Mouse (Mus musculus) brain, adult 2 months (tissue): ENCODE results near the gene Nepro.
A peak's percentile ranks its signal among the peaks of the same experiment; 100 is the strongest.

ENCODE experiments used
- DNase-seq: peaks from one replicate; pipeline ENCODE4 v3.0.0; 2011; ENCODE audit warnings: low read depth, low spot score

The Nepro gene

DNA sequence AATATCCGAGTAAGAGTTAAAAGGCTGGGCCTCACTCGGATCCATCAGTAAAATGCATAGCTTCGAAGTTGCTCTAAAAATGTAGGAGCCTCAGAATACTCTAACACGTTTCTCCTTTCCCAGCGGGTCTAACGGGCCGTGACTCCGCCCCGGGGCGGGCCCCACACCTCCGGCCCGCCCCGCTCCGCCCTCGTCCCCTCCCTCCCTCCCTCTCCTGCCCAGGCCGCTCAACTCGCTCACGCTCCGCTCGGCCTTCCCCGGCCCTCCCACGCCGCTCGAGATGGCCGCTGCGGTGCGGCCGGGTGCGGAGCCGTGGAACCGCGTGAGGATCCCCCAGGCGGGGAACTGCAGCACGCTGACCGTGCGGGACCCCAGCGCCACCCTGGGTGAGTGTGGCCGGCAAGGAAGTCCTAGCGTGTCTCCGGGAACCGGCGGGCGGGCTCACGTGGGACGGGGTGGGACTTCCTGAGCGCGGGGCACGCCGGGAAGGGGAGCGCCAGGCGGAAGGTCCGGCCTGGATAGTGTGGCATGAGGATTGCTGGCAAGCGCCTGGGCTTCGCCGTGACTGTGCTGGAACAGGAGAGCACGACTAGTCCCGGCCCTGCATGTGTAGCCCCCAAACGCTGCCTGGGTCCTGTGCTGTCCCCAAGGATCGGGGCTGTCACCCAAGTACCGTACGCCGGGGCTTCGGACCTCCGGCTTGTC is at the start of gene Nepro:
TSS of gene Nepro (plus strand) at position 219 of the 705 bp plus-strand sequence.
- peak; percentile 96 for DNase-seq

DNA sequence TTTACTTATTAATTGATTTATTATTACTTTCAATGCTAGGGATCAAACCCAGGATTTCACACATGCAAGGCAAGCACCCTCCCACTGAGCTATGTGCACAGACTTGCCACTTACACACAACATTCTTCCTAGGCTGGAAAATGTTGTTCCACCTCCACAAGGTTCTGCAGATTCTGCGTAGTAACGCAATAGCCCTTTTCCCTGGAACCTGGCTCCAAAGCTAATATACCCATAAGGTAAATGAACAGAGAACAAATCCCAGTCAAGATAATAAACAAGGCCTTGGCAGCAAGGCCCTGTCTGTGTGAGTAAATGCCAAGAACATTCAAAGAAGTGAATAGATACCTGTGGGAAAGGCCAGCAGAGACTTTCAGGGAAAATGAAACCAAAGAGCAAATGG is 47.7 kb upstream of the Nepro start:
- no peak for DNase-seq

DNA sequence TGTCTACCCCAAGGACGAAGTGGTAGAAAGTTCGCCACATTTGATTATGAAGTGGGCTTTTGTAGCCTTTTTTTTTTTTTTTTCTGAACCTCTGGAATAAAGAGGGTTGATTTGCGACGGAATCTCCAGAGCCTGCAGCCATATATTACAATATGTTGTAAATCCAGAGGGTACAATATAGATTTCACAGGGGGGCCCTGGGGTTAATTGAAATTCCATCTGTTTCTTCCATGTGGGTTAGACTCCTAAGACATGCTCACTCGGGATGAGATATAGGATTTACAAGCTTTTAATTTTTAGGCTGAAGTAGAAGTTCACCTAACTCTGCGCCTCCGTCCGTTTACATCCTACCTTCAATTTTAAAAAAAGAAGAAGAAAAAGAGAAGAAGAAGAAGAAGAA is 45.0 kb upstream of the Nepro start:
- no peak for DNase-seq

DNA sequence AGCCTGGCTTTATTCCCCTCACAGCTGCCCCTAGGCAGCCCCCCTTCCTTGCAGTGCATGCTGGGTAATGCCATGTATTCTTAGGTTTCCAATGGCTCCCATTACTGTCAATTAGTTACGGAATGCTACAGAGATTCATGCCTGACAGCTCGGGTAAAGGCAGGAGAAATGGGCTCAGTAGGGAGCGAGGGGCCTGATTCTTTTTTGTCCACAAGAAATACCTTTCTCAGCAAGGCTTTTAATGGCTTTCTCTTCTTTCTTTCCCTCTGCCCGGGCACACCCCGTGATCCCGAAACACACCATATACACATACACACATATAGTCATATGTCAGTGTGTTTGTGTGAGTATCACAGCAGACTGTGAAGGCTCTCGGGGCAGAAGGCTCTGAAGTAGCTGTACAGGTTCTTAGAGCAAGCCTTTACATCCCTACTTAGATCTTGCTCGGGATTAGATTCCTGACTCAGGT is 44.6 kb upstream of the Nepro start:
- DNase-seq = no peak

DNA sequence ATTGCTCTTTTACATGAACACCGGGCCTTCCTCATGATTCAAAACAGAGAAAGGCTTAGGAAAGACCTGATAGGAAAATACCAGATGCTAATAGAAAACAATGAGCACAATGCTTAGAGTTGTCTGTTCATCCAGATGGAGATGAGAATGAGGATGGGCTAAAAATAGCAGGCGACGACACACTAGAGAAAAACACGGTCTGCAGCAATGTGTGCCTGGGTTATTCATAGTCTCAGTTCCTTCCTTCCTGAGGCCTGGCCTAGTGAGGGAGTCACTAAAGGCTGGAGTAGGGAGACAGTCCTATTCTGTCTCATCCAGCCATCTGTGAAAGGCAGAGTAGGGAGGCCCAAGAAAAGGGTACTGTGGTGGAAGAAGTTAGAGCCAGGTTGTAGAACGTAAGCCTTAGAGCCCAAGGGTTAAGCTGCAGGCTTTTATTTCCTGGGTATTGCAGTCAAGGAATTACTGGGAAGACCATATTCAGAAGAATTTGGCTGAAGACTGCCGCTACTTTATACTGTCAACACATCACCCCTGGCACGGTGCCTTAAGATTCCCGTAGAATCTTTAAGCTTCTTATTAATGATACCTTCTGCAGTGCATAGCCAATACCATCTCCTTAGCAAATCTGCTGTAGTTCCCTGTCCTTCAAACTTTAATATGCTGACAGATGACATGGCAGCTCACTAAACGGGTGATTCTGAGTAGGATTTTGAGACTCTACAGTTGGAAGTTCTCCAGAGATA is 43.2 kb upstream of the Nepro start:
- peak; percentile 86 for DNase-seq

DNA sequence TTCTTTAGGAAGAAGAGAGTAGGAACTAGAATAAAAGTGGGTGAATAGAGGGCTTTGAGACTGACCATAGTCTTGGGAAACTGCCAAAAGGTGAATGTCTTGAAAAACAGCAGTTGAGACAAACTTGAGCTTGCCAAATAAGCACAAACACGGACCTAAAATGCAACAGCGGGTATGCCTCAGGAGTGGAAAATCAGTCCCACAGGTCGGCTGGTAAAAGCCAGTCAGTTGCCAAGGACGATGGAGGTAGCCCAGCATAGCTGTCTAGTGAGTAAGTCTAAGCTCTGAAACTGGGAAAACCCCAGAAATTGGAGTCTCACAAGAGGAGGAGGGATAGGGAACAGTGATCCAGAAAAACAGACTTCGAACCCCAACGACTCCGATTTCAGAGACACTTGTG is 39.5 kb upstream of the Nepro start:
- no peak for DNase-seq

DNA sequence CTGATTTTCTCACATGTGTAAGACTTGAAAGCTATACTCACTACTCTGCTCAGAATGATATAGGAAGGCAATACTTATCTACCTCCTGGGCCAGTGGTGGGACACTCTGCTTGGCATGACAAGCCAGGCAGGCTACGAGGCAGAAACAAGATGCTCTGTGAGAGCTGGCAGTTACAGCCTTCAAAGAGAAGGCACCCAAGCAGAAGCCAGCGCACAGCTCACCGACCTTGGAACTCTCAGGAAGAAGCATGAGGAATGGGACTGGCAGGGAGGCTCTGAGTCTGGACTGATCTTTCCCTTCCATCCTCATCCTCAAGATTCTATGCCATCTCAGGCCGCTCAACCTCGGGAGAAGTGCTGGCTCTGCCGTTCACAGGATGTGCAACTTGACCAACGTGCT is 38.7 kb upstream of the Nepro start:
- no peak for DNase-seq

DNA sequence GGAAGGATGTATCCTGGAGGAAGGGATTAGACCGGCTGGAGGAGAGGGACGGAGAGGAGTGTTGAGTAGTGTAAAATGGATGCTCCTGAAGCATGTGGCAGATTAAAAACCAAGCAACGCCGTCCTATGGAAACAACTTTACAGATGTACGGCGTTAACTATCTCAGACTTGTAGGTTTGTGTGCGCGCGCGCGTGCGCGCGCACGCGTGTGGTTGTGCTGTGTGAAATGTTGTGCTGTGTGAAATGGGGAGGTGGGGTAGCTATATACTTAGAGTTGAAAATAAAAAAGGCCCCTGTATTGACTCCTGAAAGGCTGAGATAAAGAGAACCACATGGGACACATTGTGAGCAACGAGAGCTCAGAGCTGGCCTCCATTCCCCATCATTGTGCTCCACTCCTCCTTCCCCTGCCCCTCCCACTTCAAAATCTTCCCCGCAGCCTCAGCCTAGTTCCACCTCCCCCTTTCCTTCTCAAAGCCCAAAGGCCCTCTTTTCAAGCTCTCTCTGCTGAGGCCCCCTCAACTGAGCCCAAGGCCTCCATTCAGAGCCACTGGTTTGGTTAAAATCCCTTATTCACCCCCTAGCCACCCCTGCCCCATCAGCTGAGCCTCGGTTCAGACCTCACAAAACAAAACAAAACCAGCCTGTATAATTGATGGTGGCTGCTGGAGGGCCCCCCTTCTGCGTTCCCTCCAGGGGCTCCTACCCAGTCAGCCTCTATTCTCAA is 36.9 kb upstream of the Nepro start:
- DNase-seq = no peak

DNA sequence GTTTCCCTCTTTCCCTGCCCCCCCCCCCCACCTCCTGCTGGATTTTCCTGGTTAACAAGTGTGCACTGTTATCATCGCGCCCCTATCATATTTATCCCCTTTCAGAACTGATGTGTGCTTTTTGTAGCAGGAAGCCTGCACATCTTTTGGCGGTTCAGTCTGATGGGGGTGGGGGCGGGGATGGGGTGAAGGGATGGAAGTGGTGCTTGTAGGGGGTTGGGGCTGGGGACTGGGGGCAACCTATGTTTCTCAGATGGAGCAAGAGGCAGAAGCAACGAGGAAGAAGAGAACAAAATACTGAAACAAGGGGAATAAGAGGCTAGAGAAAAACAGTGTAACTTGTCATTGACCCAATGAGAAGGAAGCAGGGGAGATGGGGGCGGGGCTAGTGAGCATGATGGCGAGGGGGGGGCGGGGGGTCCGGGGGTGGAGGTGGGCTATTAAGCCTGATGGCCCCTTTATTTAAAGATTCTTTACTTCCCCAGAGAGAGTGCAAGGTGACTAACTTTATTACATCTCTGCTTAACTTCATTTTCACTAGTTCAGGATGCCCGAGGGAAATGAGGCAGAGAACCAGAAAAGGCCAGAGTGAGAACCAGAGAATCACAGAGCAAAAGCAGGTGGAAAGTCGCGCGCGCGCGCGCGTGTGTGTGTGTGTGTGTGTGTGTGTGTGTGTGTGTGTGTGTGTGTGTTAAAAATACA is 36.2 kb upstream of the Nepro start:
- DNase-seq = no peak

DNA sequence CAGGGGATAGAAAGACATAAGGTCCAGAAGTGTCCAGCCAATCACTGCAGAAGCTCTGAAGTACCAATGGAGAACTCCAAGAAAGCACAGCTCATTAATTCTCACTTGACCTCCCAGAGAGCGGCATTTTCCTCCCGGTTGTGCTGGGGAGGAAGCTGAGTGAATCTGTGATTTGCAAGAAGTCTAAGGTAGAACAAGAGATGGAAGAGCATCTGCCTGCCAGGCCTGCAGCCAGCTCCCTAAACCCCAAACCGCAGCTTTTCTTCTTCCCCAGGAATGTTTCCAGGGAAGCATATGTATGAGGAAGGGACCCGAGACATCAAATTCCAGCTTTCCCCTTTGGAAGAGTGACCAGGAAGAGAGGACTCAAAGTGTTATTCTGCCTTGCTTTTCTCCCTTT is 35.6 kb upstream of the Nepro start:
- DNase-seq = no peak

DNA sequence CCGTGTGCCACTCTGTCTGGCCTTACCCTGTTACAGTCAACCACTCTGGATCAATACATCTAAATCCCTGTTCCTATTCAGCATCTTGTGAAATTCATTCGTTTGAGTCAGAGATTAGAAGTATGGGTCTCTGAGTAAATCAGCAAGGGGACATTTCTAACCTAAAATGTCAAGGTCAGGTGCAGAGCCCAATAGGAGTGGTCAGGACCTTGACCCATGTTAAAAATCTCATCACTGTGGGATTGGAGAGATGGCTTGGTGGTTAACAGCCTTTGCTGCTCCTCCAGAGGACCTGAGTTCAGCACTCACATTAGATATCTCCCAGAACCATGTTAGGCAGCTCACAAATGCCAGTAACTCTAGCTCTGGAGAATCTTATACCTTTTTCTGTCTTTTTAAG is 33.6 kb upstream of the Nepro start:
- no peak for DNase-seq

DNA sequence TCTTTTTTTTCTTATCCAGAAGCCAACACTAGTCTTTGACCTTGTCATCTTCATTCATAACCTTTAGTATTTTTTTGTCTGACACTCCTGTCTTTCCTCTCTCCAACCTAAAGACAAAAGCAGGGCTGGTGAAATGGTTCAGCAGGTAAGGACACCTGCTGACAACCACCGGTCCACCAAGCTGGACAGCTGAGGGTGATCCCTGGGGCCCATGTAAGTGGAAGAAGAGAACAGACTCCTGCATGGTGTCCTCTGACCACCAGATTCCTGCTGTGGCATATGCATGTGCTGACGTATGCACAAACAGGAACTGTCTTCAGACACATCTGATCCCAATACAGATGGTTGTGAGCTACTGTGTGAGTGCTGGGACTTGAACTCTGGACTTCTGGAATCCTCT is 33.0 kb upstream of the Nepro start:
- DNase-seq = no peak

DNA sequence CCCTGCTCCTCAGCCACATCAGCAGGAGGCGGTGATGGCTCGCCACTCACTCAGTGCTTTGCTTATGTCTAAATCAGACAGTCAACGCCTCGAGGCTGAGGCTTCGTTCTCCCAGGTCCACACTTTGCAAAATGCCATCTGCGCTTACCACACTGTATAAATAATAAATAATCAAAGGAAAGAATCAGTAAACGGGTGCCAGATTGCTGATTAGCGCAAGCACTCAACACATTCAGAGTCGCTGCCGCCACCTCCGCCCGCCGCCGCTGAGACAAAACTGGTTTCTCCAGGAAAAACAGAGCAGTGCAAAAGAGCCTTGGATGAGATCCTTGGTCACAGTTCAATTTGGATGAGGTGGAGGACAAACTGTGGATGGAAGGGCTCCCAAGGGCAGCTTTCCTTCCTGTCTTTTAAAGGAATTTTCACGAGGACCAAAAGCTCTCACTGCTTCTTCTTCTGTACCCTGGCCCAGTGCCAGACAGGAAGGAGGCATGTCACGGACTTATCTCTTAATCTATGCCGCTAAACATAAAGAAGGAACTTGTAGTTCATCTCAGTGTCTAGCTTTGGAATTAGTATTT is 32.5 kb upstream of the Nepro start:
- peak; percentile 72 for DNase-seq

DNA sequence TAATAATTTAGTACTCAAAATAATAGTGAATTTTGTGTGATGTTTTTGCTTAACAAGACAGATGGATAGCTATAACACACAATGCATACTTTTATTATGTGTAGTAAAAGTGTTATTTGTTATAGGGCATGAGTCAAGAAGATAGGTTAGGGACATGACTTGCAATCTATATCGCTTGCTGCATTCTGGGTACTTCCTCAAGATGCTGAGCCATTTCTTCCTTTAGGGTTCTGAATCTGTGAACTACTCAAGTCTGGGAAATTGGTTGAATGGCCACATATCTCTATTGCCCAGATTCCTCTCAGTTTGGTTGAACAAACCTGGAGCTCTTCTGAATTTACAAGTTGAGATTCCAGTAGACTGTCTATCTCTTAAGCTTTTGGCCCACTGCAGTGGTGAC is 31.6 kb upstream of the Nepro start:
- DNase-seq = no peak

DNA sequence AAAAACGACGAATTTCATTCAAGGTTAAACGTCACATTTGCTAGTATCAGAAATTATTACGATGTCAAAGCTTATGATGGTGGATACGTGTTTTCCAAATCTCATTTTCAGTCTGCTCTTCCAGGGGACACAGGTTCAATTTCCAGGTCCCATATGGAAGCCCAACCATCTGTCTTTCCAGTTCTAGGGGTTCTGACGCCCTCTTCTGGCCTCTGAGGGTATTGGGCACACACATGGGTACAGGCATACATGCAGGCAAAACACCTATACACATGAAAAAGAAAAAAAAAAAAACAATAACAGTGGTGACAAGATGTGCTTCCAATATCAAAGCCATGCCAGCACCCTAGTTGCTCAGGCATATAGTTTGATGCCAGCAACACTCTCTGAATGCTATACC is 30.4 kb upstream of the Nepro start:
- no peak for DNase-seq

DNA sequence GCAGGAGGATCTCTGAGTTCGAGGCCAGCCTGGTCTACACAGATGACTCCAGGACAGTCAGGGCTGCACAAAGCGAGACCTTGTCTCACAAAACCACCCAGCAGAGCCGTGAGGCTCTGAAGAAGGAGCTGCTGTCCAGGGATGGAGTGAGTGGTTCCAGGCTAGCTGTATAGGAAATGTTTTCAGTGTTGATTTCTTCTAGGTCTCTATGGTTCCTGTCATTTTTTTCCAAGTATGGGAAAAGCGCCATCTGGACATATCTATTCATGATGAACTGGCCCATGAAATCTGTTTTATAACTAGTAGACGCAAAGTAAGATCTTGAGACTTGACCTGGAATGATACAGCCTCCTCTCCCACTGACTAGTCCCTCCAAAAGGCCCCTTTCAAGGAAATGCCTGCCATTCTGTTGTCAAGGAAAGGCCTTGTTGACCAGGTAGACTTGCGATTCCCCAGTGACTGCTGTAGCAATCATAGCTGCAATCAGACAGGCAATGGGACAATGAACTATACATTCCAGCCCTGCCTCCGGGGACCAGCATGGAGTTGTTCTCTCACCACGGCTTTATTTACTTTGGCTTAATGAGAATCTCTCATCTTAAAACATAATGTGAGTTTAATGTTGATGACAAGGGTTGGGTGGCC is 28.8 kb upstream of the Nepro start:
- DNase-seq = no peak

DNA sequence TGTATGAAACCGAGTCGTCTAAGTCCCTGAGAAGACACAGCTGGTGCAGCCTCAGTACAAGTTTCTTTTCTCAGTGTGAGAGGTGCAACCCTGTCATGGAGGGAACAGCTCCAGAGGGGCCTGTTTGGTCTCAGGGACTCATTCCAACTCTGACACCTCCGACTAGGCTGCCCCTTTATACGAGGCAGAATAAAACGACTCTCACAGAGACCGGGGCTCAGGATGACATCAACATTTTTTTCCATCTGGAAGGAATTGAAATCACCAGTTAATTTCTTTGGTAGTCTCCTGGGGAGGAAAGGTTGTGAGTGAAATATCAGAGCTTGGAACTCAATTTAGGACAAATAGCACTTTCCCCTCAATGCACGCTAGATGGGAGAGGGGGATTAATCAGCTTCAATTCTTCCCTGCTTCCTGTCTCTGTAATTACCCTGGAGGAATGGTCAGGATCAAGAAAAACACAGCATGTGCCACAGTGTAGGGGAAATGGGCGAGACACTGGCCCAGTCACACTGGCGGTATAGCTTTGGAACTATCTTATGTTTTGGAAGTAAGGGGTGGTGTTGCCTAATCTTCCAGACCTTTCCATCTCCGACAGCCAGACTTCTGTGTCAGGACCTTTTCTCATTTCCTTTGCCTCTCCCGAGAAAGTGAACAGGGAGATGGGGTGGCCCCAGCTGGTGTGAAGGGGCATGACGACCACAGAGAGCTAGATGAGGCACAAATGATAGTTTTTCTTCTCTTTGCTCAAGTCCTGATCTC is 28.1 kb upstream of the Nepro start:
- DNase-seq = no peak

DNA sequence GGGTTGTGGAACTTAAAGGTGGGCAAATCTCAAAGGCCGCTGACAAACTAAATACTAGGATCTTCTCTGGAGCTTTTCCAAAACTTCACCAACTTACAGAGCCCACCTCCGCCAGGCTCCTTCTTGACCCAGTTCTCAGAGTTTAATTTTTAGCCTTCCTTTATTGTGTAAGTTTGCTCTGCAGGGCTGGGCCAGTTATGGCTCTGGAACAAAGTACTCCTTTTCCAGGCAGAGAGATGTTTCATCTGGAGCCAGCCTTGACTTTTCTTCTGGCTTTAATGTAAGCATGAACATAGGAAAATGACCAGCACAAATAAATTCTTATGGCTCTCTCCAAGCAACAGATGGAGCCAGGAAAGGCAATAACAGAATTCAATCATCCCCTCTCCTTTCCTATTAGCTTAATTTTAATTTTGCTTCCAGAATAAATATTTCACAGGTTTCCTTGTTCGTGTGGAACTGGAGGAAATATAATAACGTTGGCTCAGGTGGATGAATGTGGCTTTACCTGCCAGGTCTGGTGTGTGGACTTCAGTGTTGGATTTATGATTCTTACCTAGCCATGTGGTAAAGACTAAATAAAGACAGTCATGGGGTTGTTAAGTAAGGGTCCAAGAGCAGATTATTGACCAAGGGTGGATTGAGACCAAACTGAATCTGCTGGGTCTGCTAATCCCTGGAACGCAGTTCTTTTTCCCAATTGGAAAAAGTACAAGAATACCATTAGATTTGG is 26.5 kb upstream of the Nepro start:
- no peak for DNase-seq

DNA sequence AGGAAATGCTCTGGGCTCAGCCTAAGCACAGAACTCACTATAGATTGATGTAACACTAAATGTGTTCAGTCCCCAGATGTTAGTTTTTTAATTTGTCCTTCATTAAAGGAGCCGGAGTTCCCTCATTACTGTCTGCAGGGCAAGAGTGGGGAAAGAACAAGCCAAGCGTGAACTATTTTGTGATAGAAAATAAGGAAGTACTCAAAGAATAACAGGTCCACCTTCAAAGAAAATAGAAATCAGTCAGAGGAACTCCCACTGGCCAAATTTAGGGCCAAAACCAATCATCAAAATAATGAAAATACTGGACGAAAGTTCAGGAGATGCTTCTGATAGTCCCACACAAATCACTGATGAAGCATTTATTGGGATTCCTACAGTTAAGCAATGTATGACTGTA is 22.9 kb upstream of the Nepro start:
- DNase-seq = no peak

DNA sequence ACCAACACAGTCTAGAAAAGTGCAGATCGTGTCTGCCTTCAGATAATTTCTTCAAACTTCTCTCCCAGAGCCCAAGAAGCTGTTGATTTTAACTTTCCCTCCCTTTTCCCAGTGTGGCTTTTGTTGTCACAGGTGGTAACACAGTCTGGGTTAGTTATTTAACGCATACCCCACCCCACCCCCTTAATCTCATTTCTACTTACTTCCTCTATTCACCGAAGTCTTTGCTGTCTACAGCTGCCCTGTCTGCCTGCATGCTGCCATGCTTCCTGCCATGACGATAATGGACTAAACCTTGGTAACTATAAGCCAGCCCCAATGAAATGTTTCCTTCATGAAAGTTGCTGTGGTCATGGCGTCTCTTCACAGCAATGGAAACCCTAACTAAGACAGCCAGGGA is 21.8 kb upstream of the Nepro start:
- DNase-seq = no peak
